1 mouse cellular context compared by ENCODE assay signal in the genomic region with DNA sequence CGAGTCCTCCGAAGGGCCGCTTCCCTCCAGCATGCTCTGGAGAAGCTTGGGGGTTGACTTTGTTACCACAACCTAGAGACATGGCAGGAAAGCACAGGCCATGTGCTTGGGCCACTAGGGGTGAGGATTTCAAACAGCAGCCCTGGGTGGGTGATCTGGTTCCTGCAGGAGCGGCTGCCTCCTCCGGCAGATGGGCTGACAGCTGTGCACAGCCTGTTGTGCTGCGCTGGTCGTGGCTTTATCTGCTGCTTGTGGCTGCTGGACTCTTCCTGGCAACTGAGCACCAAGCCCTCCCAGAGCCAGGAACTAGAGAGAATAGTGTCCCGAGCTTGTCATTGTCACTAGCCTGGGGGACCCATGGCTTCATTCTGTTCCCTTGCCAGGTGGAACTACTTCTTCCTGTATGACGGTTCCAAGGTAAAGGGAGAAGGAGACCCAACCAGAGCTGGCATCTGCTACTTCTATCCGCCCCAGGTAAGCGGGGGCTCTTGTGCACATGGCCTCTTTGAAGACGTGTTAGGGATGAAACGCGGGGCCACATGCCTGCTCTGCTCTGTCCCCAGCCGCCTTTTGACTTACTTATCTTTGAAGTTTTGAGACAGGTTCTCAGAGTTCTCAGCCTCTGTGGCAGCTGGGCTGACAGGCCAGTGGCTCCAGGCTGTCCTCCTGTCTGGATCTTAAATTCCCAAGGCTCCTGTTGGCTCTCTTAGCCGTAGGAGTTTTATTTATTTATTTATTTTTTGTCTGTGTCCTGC.
TF ChIP-seq lines count a peak whose summit lies in the region.

No protein-coding gene starts in this region.

TF ChIP-seq in myocyte, 11 proteins besides CTCF, POLR2A, EP300 and RAD21:
- TF ChIP-seq MYOG (IDR thresholded peaks at IDR 0.05; ENCODE audit: control insufficient read depth in 1 of 3, insufficient read depth in 1 of 3, insufficient read length in 2 of 3, low read depth in 2 of 3) (peak in 1 of 3 experiments; percentile 47), POLR2AphosphoS2 (IDR thresholded peaks at IDR 0.05; ENCODE audit: insufficient read length, low read depth) (no peak), MYOD1 (IDR thresholded peaks at IDR 0.05; ENCODE audit: control insufficient read depth in 1 of 3, insufficient read length in 2 of 3, low read depth in 2 of 3) (peak in 2 of 3 experiments; percentile 29 to 35)
